Mouse (Mus musculus) heart, postnatal 0 days (tissue): Measurements from ENCODE around the gene Pkd1l3. TPM values are rescaled to one million over a fixed set of nuclear protein-coding genes. Genes with fewer than 3 reads are reported as not detected.

Source experiments
- ATAC-seq: fragments of 200-750 bp; cut with Nextera tagmentation; 2 replicates; pipeline ENCODE4 v1.8.0; 2017; ENCODE audit warnings: low read depth, moderate number of reproducible peaks, moderate library complexity; ENCODE audit not compliant: insufficient read depth
- DNase-seq: peaks from one replicate; pipeline ENCODE4 v3.0.0-alpha.2; 2016; ENCODE audit warnings: low spot score
- H3K27ac ChIP-seq: fragments of 300-500 bp; sonication (generic); 2 replicates; pipeline ENCODE4 v1.5.1; 2014; ENCODE audit warnings: low read depth, mild to moderate bottlenecking
- H3K27me3 ChIP-seq: fragments of 300-500 bp; sonication (generic); 2 replicates; pipeline ENCODE4 v1.6.1; 2014; ENCODE audit warnings: low read length, mixed read lengths; ENCODE audit not compliant: control insufficient read depth, insufficient read depth
- H3K36me3 ChIP-seq: fragments of 300-500 bp; sonication (generic); replicated peaks from 2 replicates; pipeline ENCODE4 v1.6.1; 2014; ENCODE audit warnings: low read length, mixed read lengths; ENCODE audit not compliant: control insufficient read depth, insufficient read depth
- H3K4me1 ChIP-seq: fragments of 300-500 bp; sonication (generic); 2 replicates; pipeline ENCODE4 v1.6.1; 2014; ENCODE audit warnings: antibody characterized with exemption; ENCODE audit not compliant: control insufficient read depth, insufficient read depth
- H3K4me2 ChIP-seq: fragments of 300-500 bp; sonication (generic); 2 replicates; pipeline ENCODE4 v1.6.1; 2014; ENCODE audit warnings: low read depth, mild to moderate bottlenecking, low read length, moderate library complexity
- H3K4me3 ChIP-seq: fragments of 300-500 bp; sonication (generic); 2 replicates; pipeline ENCODE4 v1.5.1; 2014; ENCODE audit warnings: low read depth, low read length
- H3K9ac ChIP-seq: fragments of 300-500 bp; sonication (generic); replicated peaks from 2 replicates; pipeline ENCODE4 v1.6.1; 2014; ENCODE audit warnings: low read depth, low read length, mixed read lengths
- H3K9me3 ChIP-seq: fragments of 300-500 bp; sonication (generic); replicated peaks from 2 replicates; pipeline ENCODE4 v1.6.1; 2016; ENCODE audit warnings: low read length; ENCODE audit not compliant: control insufficient read depth
- CTCF ChIP-seq: IDR thresholded peaks from 2 replicates; pipeline ENCODE4 v1.5.1; 2016; ENCODE audit warnings: antibody characterized with exemption, control low read depth, low read depth
- EP300 ChIP-seq: IDR thresholded peaks from 2 replicates; pipeline ENCODE4 v1.6.1; 2016; ENCODE audit warnings: antibody characterized with exemption, low read depth
- WGBS: fragments of 180-500 bp; shearing (Covaris S2); extraction: QIAGEN DNeasy Blood & Tissue Kit; methylation state at CpG from one replicate; pipeline ENCODE4 v1.1.7; 2014; 5-methylcytosine and 5-hydroxymethylcytosine counted together
- polyA plus RNA-seq: library from polyadenylated mRNA; unstranded; fragments of >200 nt; fragmentation: Nextera tagmentation; extraction: Ambion mirVana; gene quantifications from 2 replicates; pipeline ENCODE4 v1.2.1, GENCODE M21; 2015
- total RNA-seq: library from RNA; depleted of rRNA; stranded (reverse); fragments of >200 nt; gene quantifications from 2 replicates; pipeline ENCODE4 v1.2.3, GENCODE M21; 2014; ENCODE audit warnings: low replicate concordance

Pkd1l3 gene
- total and polyA plus RNA-seq, 2 experiments from 2014 or later, result 0.01 to 0.15 TPM

GRCm38 (mm10) chr8:109635146-109635545, 20.8 kb downstream of the Pkd1l3 start:
- Histone ChIP-seq H3K4me3 (no peak overlapping the region), H3K9ac (no peak overlapping the region), H3K9me3 (no peaks in the 10 kb centered on the region), H3K36me3 (no peaks in the 10 kb centered on the region), H3K4me2 (no peak overlapping the region), H3K27me3 (no peaks in the 10 kb centered on the region), H3K4me1 (no peaks in the 10 kb centered on the region), H3K27ac (no peak overlapping the region)
- WGBS, result 76% methylated on average over 8 of the region's 8 CpGs
- TF ChIP-seq EP300 (no peak), CTCF (no peak)
- DNase-seq (no peak), ATAC-seq (no peak)

GRCm38 (mm10) chr8:109638851-109639250, 24.5 kb downstream of the Pkd1l3 start:
- no peak for ATAC-seq
- no peaks in the 10 kb centered on the region for H3K9me3 ChIP-seq
- DNase-seq, result no peak
- H3K4me1 ChIP-seq, result no peaks in the 10 kb centered on the region
- no peak overlapping the region for H3K4me2 ChIP-seq
- no peak overlapping the region for H3K4me3 ChIP-seq
- no peaks in the 10 kb centered on the region for H3K27me3 ChIP-seq
- TF ChIP-seq CTCF (no peak), EP300 (no peak)
- no peak overlapping the region for H3K9ac ChIP-seq
- H3K36me3 ChIP-seq, result no peaks in the 10 kb centered on the region
- H3K27ac ChIP-seq, result no peak overlapping the region
- 76% methylated on average over 5 of the region's 5 CpGs for WGBS

GRCm38 (mm10) chr8:109640410-109640809, 26.1 kb downstream of the Pkd1l3 start:
- WGBS, result 52% methylated on average over 7 of the region's 7 CpGs
- Histone ChIP-seq H3K4me3 (no peak overlapping the region), H3K9me3 (no peaks in the 10 kb centered on the region), H3K27me3 (no peaks in the 10 kb centered on the region), H3K27ac (no peak overlapping the region), H3K4me2 (no peak overlapping the region), H3K9ac (no peak overlapping the region), H3K36me3 (no peaks in the 10 kb centered on the region), H3K4me1 (no peaks in the 10 kb centered on the region)
- no peak for ATAC-seq
- TF ChIP-seq CTCF (no peak), EP300 (no peak)
- DNase-seq, result no peak

GRCm38 (mm10) chr8:109641236-109641635, 26.9 kb downstream of the Pkd1l3 start:
- no peaks in the 10 kb centered on the region for H3K4me1 ChIP-seq
- TF ChIP-seq CTCF (no peak), EP300 (no peak)
- DNase-seq, result no peak
- no peaks in the 10 kb centered on the region for H3K36me3 ChIP-seq
- no peak for ATAC-seq
- H3K27me3 ChIP-seq, result no peaks in the 10 kb centered on the region
- no peak overlapping the region for H3K27ac ChIP-seq
- no peaks in the 10 kb centered on the region for H3K9me3 ChIP-seq
- 67% methylated on average over 5 of the region's 5 CpGs for WGBS
- no peak overlapping the region for H3K9ac ChIP-seq
- H3K4me2 ChIP-seq, result no peak overlapping the region
- H3K4me3 ChIP-seq, result no peak overlapping the region

GRCm38 (mm10) chr8:109647331-109647730, 33.0 kb downstream of the Pkd1l3 start:
- no peaks in the 10 kb centered on the region for H3K4me1 ChIP-seq
- H3K4me3 ChIP-seq, result no peak overlapping the region
- ATAC-seq (no peak), DNase-seq (no peak)
- no peaks in the 10 kb centered on the region for H3K27me3 ChIP-seq
- H3K4me2 ChIP-seq, result no peak overlapping the region
- H3K27ac ChIP-seq, result no peak overlapping the region
- TF ChIP-seq CTCF (no peak), EP300 (no peak)
- WGBS, result 53% methylated on average over 11 of the region's 11 CpGs
- H3K9ac ChIP-seq, result no peak overlapping the region
- H3K36me3 ChIP-seq, result no peaks in the 10 kb centered on the region
- no peaks in the 10 kb centered on the region for H3K9me3 ChIP-seq

- DNase-seq, result no peak
- 26% methylated on average over 7 of the region's 7 CpGs for WGBS
- Histone ChIP-seq H3K4me2 (no peak overlapping the region), H3K27ac (no peak overlapping the region), H3K4me3 (no peak overlapping the region), H3K9ac (no peak overlapping the region), H3K27me3 (no peaks in the 10 kb centered on the region), H3K36me3 (no peaks in the 10 kb centered on the region), H3K4me1 (no peaks in the 10 kb centered on the region), H3K9me3 (no peaks in the 10 kb centered on the region)
- no peak for ATAC-seq
- no peak for TF ChIP-seq EP300
- TF ChIP-seq CTCF, result no peak
Observed at GRCm38 (mm10) chr8:109648469-109648868, 34.2 kb downstream of the Pkd1l3 start.
